Mouse (Mus musculus): ENCODE data around the gene Wnt5b. TPM values are rescaled to one million over a fixed set of nuclear protein-coding genes. Genes with fewer than 3 reads are reported as not detected.
A peak's percentile ranks its signal among the peaks of the same experiment; 100 is the strongest.

The Wnt5b gene
- polyA plus RNA-seq, 1 experiment from 2014 or later = 7.3 TPM

DNA sequence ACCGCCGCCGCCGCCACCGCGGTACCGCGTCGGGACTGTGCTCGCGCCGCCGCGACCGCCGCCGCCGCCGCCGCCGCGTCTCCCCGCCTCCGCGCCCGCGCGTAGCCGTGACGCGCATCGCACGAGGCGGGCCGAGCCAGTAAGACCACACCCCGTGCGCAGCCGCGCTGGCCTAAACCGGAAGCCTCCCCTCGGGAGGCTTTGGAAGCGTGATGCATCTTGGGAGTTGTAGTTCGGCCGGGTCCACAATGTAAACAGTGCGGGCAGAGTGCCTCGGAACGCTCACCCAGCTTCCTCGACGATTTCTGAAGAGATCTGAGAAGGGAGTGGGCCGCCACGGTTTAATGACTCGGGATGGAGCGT lies 155.5 kb downstream of the Wnt5b start:
- WGBS = 0% methylated on average over 36 of the region's 53 CpGs
- H3K9me3 ChIP-seq (ENCODE audit: control insufficient read depth, low read length) = no peaks in the 10 kb centered on the region
- H3K4me1 ChIP-seq (ENCODE audit: control insufficient read depth, insufficient read depth, low read length) = peaks cover 4% of the 10 kb centered on the region
- peak overlapping the region; percentile 83 for H3K4me3 ChIP-seq (ENCODE audit: low read depth, low read length)
- DNase-seq (ENCODE audit: low spot score) (peak; percentile 98), ATAC-seq (ENCODE audit: insufficient read depth, low FRiP score, low TSS enrichment) (peak; percentile 98)
- peak overlapping the region; percentile 91 for H3K27ac ChIP-seq (ENCODE audit: low read depth, low read length)
- no peaks in the 10 kb centered on the region for H3K36me3 ChIP-seq (ENCODE audit: control insufficient read depth, insufficient read depth, low read length)
- H3K27me3 ChIP-seq (ENCODE audit: control insufficient read depth, insufficient read depth, low read length) = no peaks in the 10 kb centered on the region
- peak overlapping the region; percentile 87 for H3K9ac ChIP-seq (ENCODE audit: low read length)
- peak overlapping the region; percentile 81 for H3K4me2 ChIP-seq (ENCODE audit: low read depth)

GRCm38 (mm10) chr6:119387801-119388649 lies 156.1 kb downstream of the Wnt5b start:
- Histone ChIP-seq H3K9ac (ENCODE audit: low read length) (peak overlapping the region; percentile 87), H3K36me3 (ENCODE audit: control insufficient read depth, insufficient read depth, low read length) (no peaks in the 10 kb centered on the region), H3K27me3 (ENCODE audit: control insufficient read depth, insufficient read depth, low read length) (no peaks in the 10 kb centered on the region), H3K4me1 (ENCODE audit: control insufficient read depth, insufficient read depth, low read length) (peaks cover 4% of the 10 kb centered on the region), H3K9me3 (ENCODE audit: control insufficient read depth, low read length) (no peaks in the 10 kb centered on the region), H3K27ac (ENCODE audit: low read depth, low read length) (peak overlapping the region; percentile 91), H3K4me2 (ENCODE audit: low read depth) (peak overlapping the region; percentile 81), H3K4me3 (ENCODE audit: low read depth, low read length) (peak overlapping the region; percentile 83)
- under 1% methylated on average over 50 of the region's 76 CpGs for WGBS
- DNase-seq (ENCODE audit: low spot score) = no peak
- peak; percentile 86 for ATAC-seq (ENCODE audit: insufficient read depth, low FRiP score, low TSS enrichment)

GRCm38 (mm10) chr6:119386821-119387220 lies 157.3 kb downstream of the Wnt5b start:
- ATAC-seq (ENCODE audit: insufficient read depth, low FRiP score, low TSS enrichment) = no peak
- Histone ChIP-seq H3K4me1 (ENCODE audit: control insufficient read depth, insufficient read depth, low read length) (peaks cover 4% of the 10 kb centered on the region), H3K9ac (ENCODE audit: low read length) (no peak overlapping the region), H3K4me2 (ENCODE audit: low read depth) (no peak overlapping the region), H3K27me3 (ENCODE audit: control insufficient read depth, insufficient read depth, low read length) (no peaks in the 10 kb centered on the region), H3K36me3 (ENCODE audit: control insufficient read depth, insufficient read depth, low read length) (no peaks in the 10 kb centered on the region), H3K4me3 (ENCODE audit: low read depth, low read length) (no peak overlapping the region), H3K9me3 (ENCODE audit: control insufficient read depth, low read length) (no peaks in the 10 kb centered on the region), H3K27ac (ENCODE audit: low read depth, low read length) (no peak overlapping the region)
- DNase-seq (ENCODE audit: low spot score) = no peak
- WGBS = 100% methylated on average over 1 of the region's 1 CpGs

DNA sequence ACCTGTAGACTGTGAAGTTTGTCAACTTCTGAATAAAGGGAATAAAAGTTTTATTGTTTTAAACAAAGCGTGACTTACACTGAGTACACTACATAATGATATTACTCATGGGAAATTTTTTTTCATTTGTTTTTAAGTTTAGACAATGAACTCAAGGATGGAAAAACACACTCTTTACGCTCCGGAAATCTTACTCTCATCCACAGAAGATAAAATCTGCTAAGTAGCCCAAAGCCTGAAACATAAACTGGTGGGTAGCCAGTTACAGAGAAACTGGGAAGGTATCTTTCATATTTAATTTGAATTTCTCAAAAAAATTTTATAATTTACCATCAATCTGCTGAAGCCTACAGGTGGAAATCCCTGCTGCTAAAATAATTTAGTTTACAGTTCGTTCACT lies 157.7 kb downstream of the Wnt5b start:
- 91% methylated on average over 4 of the region's 4 CpGs for WGBS
- Histone ChIP-seq H3K9me3 (ENCODE audit: control insufficient read depth, low read length) (no peaks in the 10 kb centered on the region), H3K4me3 (ENCODE audit: low read depth, low read length) (no peak overlapping the region), H3K36me3 (ENCODE audit: control insufficient read depth, insufficient read depth, low read length) (no peaks in the 10 kb centered on the region), H3K4me2 (ENCODE audit: low read depth) (no peak overlapping the region), H3K27ac (ENCODE audit: low read depth, low read length) (no peak overlapping the region), H3K27me3 (ENCODE audit: control insufficient read depth, insufficient read depth, low read length) (no peaks in the 10 kb centered on the region), H3K9ac (ENCODE audit: low read length) (no peak overlapping the region), H3K4me1 (ENCODE audit: control insufficient read depth, insufficient read depth, low read length) (peaks cover 4% of the 10 kb centered on the region)
- DNase-seq (ENCODE audit: low spot score) = no peak
- ATAC-seq (ENCODE audit: insufficient read depth, low FRiP score, low TSS enrichment) = no peak

- H3K27ac ChIP-seq (ENCODE audit: low read depth, low read length) = no peak overlapping the region
- DNase-seq (ENCODE audit: low spot score) = no peak
- no peaks in the 10 kb centered on the region for H3K27me3 ChIP-seq (ENCODE audit: control insufficient read depth, insufficient read depth, low read length)
- no peaks in the 10 kb centered on the region for H3K36me3 ChIP-seq (ENCODE audit: control insufficient read depth, insufficient read depth, low read length)
- no peaks in the 10 kb centered on the region for H3K9me3 ChIP-seq (ENCODE audit: control insufficient read depth, low read length)
- H3K4me2 ChIP-seq (ENCODE audit: low read depth) = no peak overlapping the region
- no peak for ATAC-seq (ENCODE audit: insufficient read depth, low FRiP score, low TSS enrichment)
- H3K9ac ChIP-seq (ENCODE audit: low read length) = no peak overlapping the region
- H3K4me3 ChIP-seq (ENCODE audit: low read depth, low read length) = no peak overlapping the region
- peaks cover 4% of the 10 kb centered on the region for H3K4me1 ChIP-seq (ENCODE audit: control insufficient read depth, insufficient read depth, low read length)
- WGBS = 97% methylated on average over 1 of the region's 1 CpGs
Observed at GRCm38 (mm10) chr6:119385668-119386067, 158.5 kb downstream of the Wnt5b start.

Other genes starting within 250 kb of the Wnt5b start
- 0.19 and 0.28 TPM in 2 replicates for gene Lrtm2, start 213.6 kb downstream of the Wnt5b start, polyA plus RNA-seq (2014; fragmentation: Nextera tagmentation; extraction: Ambion mirVana)
- gene Adipor2, start 126.6 kb downstream of the Wnt5b start, polyA plus RNA-seq (2014; fragmentation: Nextera tagmentation; extraction: Ambion mirVana) = 20.6 and 21.7 TPM in 2 replicates
- 5.8 and 7.2 TPM in 2 replicates for gene Fbxl14, start 64.7 kb downstream of the Wnt5b start, polyA plus RNA-seq (2014; fragmentation: Nextera tagmentation; extraction: Ambion mirVana)

All from neural tube, embryonic 11.5 days (tissue).